Mouse (Mus musculus) stomach, embryonic 16.5 days (tissue): ENCODE measurements around the gene Slc6a18. TPM values are rescaled to one million over a fixed set of nuclear protein-coding genes. Genes with fewer than 3 reads are reported as not detected.

Experiments
- ATAC-seq: fragments of 200-750 bp; cut with Nextera tagmentation; 2 replicates; pipeline ENCODE4 v1.8.0; 2017; ENCODE audit warnings: moderate number of reproducible peaks, moderate TSS enrichment; ENCODE audit not compliant: insufficient read depth, low FRiP score
- H3K27ac ChIP-seq: fragments of 300-500 bp; sonication (generic); 2 replicates; pipeline ENCODE4 v1.5.1; 2014; ENCODE audit warnings: low read length
- H3K27me3 ChIP-seq: fragments of 300-500 bp; sonication (generic); 2 replicates; pipeline ENCODE4 v1.6.1; 2014; ENCODE audit warnings: low read length, control low read depth, mixed read lengths; ENCODE audit not compliant: control insufficient read depth, insufficient read depth
- H3K36me3 ChIP-seq: fragments of 300-500 bp; sonication (generic); 2 replicates; pipeline ENCODE4 v1.6.1; 2014; ENCODE audit warnings: low read length; ENCODE audit not compliant: control insufficient read depth, insufficient read depth
- H3K4me1 ChIP-seq: fragments of 300-500 bp; sonication (generic); 2 replicates; pipeline ENCODE4 v1.6.1; 2014; ENCODE audit warnings: low read length, control low read depth, mixed read lengths; ENCODE audit not compliant: control insufficient read depth, insufficient read depth
- H3K4me2 ChIP-seq: fragments of 300-500 bp; sonication (generic); 2 replicates; pipeline ENCODE4 v1.6.1; 2014; ENCODE audit warnings: low read depth, low read length, mixed read lengths
- H3K4me3 ChIP-seq: fragments of 300-500 bp; sonication (generic); replicated peaks from 2 replicates; pipeline ENCODE4 v1.5.1; 2014; ENCODE audit warnings: mild to moderate bottlenecking, low read length
- H3K9ac ChIP-seq: fragments of 300-500 bp; sonication (generic); 2 replicates; pipeline ENCODE4 v1.6.1; 2014; ENCODE audit warnings: low read length
- H3K9me3 ChIP-seq: fragments of 300-500 bp; sonication (generic); replicated peaks from 2 replicates; pipeline ENCODE4 v1.6.1; 2016; ENCODE audit warnings: low read length, control low read depth; ENCODE audit not compliant: control insufficient read depth
- WGBS: fragments of 180-500 bp; shearing (Covaris S2); extraction: QIAGEN DNeasy Blood & Tissue Kit; methylation state at CpG from one replicate; pipeline ENCODE4 v1.1.7; 2014; 5-methylcytosine and 5-hydroxymethylcytosine counted together
- polyA plus RNA-seq: library from polyadenylated mRNA; unstranded; fragments of >200 nt; fragmentation: Nextera tagmentation; extraction: Ambion mirVana; gene quantifications from 2 replicates; pipeline ENCODE4 v1.2.1, GENCODE M21; 2015

The Slc6a18 gene
- polyA plus RNA-seq, 1 experiment from 2014 or later = not detected

GRCm38 (mm10) chr13:73680394-73680793, 2.6 kb upstream of the Slc6a18 start:
- WGBS = 31% methylated on average over 1 of the region's 1 CpGs
- no peaks in the 10 kb centered on the region for H3K36me3 ChIP-seq
- H3K9ac ChIP-seq = no peak overlapping the region
- ATAC-seq = peak; percentile 41; the same call in 1 of the 2 replicates
- H3K9me3 ChIP-seq = no peaks in the 10 kb centered on the region
- H3K4me2 ChIP-seq = no peak overlapping the region
- H3K27me3 ChIP-seq = no peaks in the 10 kb centered on the region
- no peak overlapping the region for H3K4me3 ChIP-seq
- no peaks in the 10 kb centered on the region for H3K4me1 ChIP-seq
- H3K27ac ChIP-seq = no peak overlapping the region

DNA sequence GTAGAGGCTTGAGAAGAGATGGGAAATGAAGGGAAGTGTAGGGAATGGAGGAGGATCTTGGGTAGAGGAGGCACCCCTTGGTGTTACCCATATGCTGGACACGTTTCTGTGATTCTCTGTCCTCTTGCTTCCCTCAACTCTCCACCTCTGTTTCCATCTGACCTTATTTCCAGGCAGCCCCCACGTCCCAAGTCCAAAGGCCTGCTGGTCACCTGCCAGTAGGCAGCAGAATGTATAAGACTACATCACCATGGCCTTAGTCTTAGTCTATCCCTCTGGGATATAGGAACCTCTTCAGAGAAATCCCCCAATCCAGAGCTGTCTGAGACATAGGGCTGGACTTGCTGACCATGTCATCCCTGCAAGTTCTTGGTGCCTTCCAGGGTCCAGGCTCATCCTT, 1.5 kb upstream of the Slc6a18 start:
- Histone ChIP-seq H3K27ac (no peak overlapping the region), H3K4me3 (no peak overlapping the region), H3K27me3 (no peaks in the 10 kb centered on the region), H3K9ac (no peak overlapping the region), H3K4me1 (no peaks in the 10 kb centered on the region), H3K9me3 (no peaks in the 10 kb centered on the region), H3K4me2 (no peak overlapping the region), H3K36me3 (no peaks in the 10 kb centered on the region)
- no peak for ATAC-seq
- 49% methylated on average over 2 of the region's 2 CpGs for WGBS

DNA sequence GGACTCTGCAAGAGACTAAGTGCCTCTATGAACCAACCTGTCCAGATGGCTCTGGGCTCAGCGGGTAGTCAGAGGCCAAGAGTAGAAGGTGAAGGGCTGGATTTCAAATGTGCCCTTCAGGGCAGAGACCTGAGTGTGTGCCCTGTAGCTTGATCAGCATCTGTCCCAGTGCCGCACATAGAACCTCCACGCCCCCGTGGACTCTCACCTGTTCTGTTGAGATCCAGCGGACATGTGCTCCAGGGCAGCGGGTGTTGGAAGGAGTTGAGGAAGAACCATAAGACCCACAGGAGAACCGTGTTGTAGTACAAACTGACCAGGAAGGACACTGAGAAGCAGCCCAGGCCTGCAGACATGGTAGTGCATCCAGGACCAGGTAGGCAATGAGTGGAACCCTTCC, 2.7 kb downstream of the Slc6a18 start:
- ATAC-seq = no peak
- Histone ChIP-seq H3K27me3 (no peaks in the 10 kb centered on the region), H3K4me3 (no peak overlapping the region), H3K4me2 (no peak overlapping the region), H3K27ac (no peak overlapping the region), H3K9me3 (no peaks in the 10 kb centered on the region), H3K4me1 (no peaks in the 10 kb centered on the region), H3K36me3 (no peaks in the 10 kb centered on the region), H3K9ac (no peak overlapping the region)
- 81% methylated on average over 7 of the region's 7 CpGs for WGBS

GRCm38 (mm10) chr13:73660163-73660695, 17.6 kb downstream of the Slc6a18 start:
- ATAC-seq = no peak
- H3K9me3 ChIP-seq = no peaks in the 10 kb centered on the region
- no peak overlapping the region for H3K9ac ChIP-seq
- no peak overlapping the region for H3K27ac ChIP-seq
- H3K4me2 ChIP-seq = no peak overlapping the region
- no peak overlapping the region for H3K4me3 ChIP-seq
- no peaks in the 10 kb centered on the region for H3K36me3 ChIP-seq
- H3K27me3 ChIP-seq = no peaks in the 10 kb centered on the region
- WGBS = 75% methylated on average over 2 of the region's 2 CpGs
- no peaks in the 10 kb centered on the region for H3K4me1 ChIP-seq

DNA sequence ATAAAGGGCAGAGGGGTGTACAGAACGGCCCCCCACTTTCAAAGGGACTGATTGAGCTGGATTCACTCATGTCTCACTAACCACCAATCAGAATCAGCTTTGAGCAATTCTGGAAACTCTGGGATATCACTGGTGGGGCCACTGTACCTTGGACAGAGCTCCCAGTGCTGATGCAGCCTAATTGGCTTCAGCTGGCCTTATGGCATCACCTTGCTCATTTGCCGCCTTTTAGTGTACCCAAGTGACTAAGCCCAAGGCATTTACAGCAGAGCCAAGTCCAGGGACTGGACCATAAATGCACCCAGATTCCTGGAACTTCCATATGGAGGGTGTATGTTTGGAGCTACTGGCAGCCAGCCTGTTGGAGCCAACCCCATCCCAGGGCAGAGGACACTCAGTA, 18.9 kb downstream of the Slc6a18 start:
- no peak overlapping the region for H3K9ac ChIP-seq
- ATAC-seq = no peak
- H3K36me3 ChIP-seq = no peaks in the 10 kb centered on the region
- H3K4me1 ChIP-seq = no peaks in the 10 kb centered on the region
- no peak overlapping the region for H3K4me3 ChIP-seq
- no peaks in the 10 kb centered on the region for H3K27me3 ChIP-seq
- H3K4me2 ChIP-seq = no peak overlapping the region
- no peak overlapping the region for H3K27ac ChIP-seq
- H3K9me3 ChIP-seq = no peaks in the 10 kb centered on the region
- 25% methylated on average over 2 of the region's 2 CpGs for WGBS

- no peak overlapping the region for H3K4me3 ChIP-seq
- 73% methylated on average over 3 of the region's 3 CpGs for WGBS
- H3K4me2 ChIP-seq = no peak overlapping the region
- no peaks in the 10 kb centered on the region for H3K36me3 ChIP-seq
- no peaks in the 10 kb centered on the region for H3K9me3 ChIP-seq
- no peaks in the 10 kb centered on the region for H3K27me3 ChIP-seq
- H3K27ac ChIP-seq = no peak overlapping the region
- H3K9ac ChIP-seq = no peak overlapping the region
- no peaks in the 10 kb centered on the region for H3K4me1 ChIP-seq
- ATAC-seq = no peak
Observed at GRCm38 (mm10) chr13:73654976-73655375, 22.8 kb downstream of the Slc6a18 start.

DNA sequence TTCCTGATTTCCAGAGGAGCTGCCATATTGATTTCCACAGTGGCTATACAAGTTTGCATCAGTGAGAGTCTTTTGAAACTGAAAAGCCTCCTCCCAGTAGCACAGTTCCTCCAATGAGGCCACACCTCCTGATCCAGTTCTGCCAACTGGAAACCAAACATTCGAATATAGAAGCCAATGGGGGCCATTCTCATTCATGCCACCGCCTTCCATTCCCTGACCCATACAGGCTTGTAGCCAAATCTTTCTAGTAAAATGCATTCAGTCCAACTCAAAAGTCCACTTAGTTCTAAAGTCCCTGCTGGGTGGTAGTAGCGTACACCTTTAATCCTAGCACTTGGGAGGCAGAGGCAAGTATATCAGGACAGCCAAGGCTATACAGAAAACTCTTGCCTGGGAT, 24.6 kb downstream of the Slc6a18 start:
- H3K4me3 ChIP-seq = no peak overlapping the region
- no peaks in the 10 kb centered on the region for H3K9me3 ChIP-seq
- no peak overlapping the region for H3K27ac ChIP-seq
- H3K9ac ChIP-seq = no peak overlapping the region
- no peak overlapping the region for H3K4me2 ChIP-seq
- H3K36me3 ChIP-seq = no peaks in the 10 kb centered on the region
- no peaks in the 10 kb centered on the region for H3K4me1 ChIP-seq
- H3K27me3 ChIP-seq = no peaks in the 10 kb centered on the region
- 78% methylated on average over 3 of the region's 3 CpGs for WGBS
- ATAC-seq = no peak

DNA sequence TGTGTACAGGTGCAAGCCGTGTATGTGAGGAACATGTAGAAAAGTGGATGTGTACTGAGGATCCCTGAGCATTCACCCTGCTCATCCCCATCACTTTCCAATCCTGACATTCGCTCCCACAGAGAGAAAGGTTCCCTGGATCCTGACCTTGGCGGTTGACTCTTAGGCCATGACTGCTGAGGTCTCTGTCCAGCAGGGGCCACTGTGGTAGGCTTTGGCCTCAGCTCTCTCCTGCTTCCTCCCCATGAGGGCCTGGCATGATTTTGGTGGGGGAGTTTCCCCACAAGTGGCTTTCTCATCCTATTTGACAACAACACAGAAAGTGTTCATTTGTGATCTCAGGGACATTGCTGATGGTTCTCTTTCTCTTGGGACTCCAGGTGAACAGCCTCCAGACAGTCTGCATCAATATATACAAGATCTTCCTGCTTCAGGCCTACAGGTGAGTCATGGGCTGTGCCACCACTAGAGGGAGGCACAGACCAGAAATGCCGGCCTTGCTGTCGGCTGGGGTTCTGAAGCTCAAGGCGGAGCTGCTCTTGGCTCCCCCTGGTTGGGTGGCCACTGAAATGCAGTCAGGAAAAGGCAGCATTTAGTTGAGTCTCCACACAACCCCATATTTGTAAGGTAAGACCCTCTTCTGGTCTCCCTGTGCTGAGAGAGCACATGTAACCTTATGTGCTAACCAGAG, 31.3 kb downstream of the Slc6a18 start:
- Histone ChIP-seq H3K27ac (no peak overlapping the region), H3K36me3 (no peaks in the 10 kb centered on the region), H3K9ac (no peak overlapping the region), H3K4me3 (no peak overlapping the region), H3K4me1 (no peaks in the 10 kb centered on the region), H3K4me2 (no peak overlapping the region), H3K27me3 (no peaks in the 10 kb centered on the region), H3K9me3 (no peaks in the 10 kb centered on the region)
- 42% methylated on average over 6 of the region's 6 CpGs for WGBS
- ATAC-seq = peak; percentile 76; the same call in 1 of the 2 replicates

DNA sequence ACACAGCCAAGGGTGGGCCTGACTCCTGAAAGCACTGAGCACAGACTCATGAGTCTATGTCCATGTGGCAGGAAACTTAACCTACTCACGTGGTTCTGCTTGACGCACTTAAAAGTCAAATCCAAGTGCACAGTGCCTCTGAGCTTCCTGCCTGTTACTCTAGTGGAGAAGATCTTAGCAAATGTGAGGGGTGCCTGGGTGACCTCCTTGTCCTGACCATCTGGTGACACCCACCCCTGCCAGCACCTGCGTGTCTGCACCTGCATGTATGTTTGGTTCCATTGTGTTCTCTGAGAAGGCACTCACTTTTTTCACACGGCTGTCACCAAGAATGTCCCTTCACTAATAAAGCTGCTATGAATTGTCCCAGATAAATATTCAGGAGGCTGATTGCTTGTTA, 36.5 kb downstream of the Slc6a18 start:
- Histone ChIP-seq H3K27me3 (no peaks in the 10 kb centered on the region), H3K9ac (no peak overlapping the region), H3K4me2 (no peak overlapping the region), H3K4me1 (no peaks in the 10 kb centered on the region), H3K36me3 (no peaks in the 10 kb centered on the region), H3K9me3 (no peaks in the 10 kb centered on the region), H3K27ac (no peak overlapping the region), H3K4me3 (no peak overlapping the region)
- WGBS = 84% methylated on average over 4 of the region's 4 CpGs
- ATAC-seq = no peak
